Mouse (Mus musculus) bone marrow macrophage, adult 2 months (primary cell): ENCODE data around the gene Endog.

ENCODE experiments used
- CTCF ChIP-seq: IDR thresholded peaks from 2 replicates; pipeline ENCODE4 v1.5.1; 2012; ENCODE audit warnings: low read depth, mild to moderate bottlenecking, low read length, moderate library complexity
- POLR2A ChIP-seq: IDR thresholded peaks from 2 replicates; pipeline ENCODE4 v1.6.1; 2012; ENCODE audit warnings: mild to moderate bottlenecking, low read depth, low read length, borderline replicate concordance

GRCm38 (mm10) chr2:30212951-30213350 lies 41.7 kb downstream of the Endog start:
- TF ChIP-seq CTCF: no peak
- TF ChIP-seq POLR2A: no peak
